Mouse (Mus musculus): ENCODE results near the gene Dhx35. TPM values are rescaled to one million over a fixed set of nuclear protein-coding genes. Genes with fewer than 3 reads are reported as not detected.

The Dhx35 gene
- polyA plus RNA-seq, 1 experiment = 0.38 TPM

DNA sequence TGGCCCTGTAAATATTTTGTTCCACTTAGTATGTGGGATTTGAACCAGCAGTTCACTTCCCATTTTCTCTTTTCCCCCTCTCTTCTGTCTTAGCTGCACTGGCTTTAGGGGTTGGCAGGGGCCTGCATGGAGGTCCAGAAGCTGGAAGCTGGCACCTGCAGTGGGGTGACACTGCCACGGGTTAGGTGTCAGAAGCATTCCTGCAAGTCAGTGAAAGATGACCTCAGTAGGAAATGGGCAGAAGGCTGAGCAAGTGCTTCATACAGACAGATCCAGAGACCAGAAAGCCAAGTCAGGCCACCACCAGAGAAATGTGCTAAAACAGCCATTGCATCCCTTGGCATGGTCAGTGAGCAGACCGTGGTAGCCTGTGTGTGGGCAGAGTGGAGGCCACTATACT, 66.5 kb downstream of the Dhx35 start:
- Histone ChIP-seq H3K27me3 (ENCODE audit: control insufficient read depth) (no peaks in the 10 kb centered on the region), H3K36me3 (ENCODE audit: control insufficient read depth) (peaks cover 19% of the 10 kb centered on the region), H3K9me3 (ENCODE audit: control insufficient read depth, low read length) (no peaks in the 10 kb centered on the region), H3K4me1 (ENCODE audit: control insufficient read depth) (no peaks in the 10 kb centered on the region), H3K4me3 (replicated peaks) (no peak overlapping the region)
- TF ChIP-seq GATA1 (IDR thresholded peaks at IDR 0.05; ENCODE audit: low read length) = no peak
- TF ChIP-seq TAL1 (IDR thresholded peaks at IDR 0.05; ENCODE audit: low read length) = no peak

DNA sequence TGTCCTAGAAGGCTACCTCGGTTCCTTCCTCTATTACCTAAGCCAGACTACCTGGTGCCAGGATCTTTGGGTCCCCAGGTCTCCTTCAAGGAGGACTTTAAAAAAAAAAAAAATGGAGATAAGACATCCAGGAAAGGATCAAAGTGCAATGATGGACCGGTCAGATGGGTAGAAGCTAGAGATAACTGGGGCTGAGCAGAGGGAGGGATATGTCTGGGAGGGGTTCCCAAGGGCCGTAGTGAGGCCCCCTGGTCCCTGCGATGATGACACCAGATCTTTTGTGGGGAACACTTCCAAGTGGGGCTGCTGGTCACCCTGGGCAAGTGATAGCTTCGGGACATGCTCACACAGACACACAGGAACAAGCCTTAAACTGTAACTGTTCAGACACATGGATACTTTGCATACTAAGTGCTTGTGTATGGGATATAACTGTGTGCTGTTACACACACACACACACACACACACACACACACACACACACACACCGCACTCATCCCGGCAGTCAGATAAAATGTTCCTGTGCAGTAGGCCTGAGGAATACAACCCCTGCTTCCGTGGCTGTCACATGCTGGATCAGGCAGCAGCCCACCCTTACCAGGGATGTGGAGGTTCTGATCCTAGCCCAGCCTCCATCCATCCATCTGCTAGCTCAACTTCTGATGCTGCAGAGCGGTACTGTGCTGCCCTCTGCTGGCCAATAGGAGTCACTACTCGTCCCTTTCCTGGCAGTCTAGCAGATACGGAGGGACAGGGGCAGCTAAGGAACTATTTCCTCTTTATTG, 68.9 kb downstream of the Dhx35 start:
- TF ChIP-seq TAL1 (IDR thresholded peaks at IDR 0.05; ENCODE audit: low read length) (no peak), GATA1 (IDR thresholded peaks at IDR 0.05; ENCODE audit: low read length) (no peak)
- peaks cover 2% of the 10 kb centered on the region for H3K36me3 ChIP-seq (ENCODE audit: control insufficient read depth)
- no peaks in the 10 kb centered on the region for H3K9me3 ChIP-seq (ENCODE audit: control insufficient read depth, low read length)
- H3K27me3 ChIP-seq (ENCODE audit: control insufficient read depth) = no peaks in the 10 kb centered on the region
- H3K4me3 ChIP-seq (replicated peaks) = no peak overlapping the region
- no peaks in the 10 kb centered on the region for H3K4me1 ChIP-seq (ENCODE audit: control insufficient read depth)

DNA sequence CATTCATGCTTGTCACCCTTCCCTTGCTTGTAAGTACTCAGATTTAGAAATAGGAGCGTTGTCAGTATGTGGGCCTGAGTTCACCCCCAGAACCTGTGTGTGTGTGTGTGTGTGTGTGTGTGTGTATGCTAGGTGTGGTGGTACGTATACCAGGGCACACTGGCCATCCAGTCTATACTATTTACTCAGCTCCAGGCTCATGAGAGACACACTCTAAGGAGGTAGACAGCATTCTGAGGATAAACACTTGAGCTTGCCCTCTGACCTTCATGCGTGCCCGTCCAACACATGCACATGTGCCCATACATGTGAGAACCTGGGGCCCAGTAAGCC, 69.5 kb downstream of the Dhx35 start:
- Histone ChIP-seq H3K4me3 (replicated peaks) (no peak overlapping the region), H3K27me3 (ENCODE audit: control insufficient read depth) (no peaks in the 10 kb centered on the region), H3K36me3 (ENCODE audit: control insufficient read depth) (peaks cover under 1% of the 10 kb centered on the region), H3K9me3 (ENCODE audit: control insufficient read depth, low read length) (no peaks in the 10 kb centered on the region), H3K4me1 (ENCODE audit: control insufficient read depth) (no peaks in the 10 kb centered on the region)
- TF ChIP-seq GATA1 (IDR thresholded peaks at IDR 0.05; ENCODE audit: low read length) (no peak), TAL1 (IDR thresholded peaks at IDR 0.05; ENCODE audit: low read length) (no peak)

DNA sequence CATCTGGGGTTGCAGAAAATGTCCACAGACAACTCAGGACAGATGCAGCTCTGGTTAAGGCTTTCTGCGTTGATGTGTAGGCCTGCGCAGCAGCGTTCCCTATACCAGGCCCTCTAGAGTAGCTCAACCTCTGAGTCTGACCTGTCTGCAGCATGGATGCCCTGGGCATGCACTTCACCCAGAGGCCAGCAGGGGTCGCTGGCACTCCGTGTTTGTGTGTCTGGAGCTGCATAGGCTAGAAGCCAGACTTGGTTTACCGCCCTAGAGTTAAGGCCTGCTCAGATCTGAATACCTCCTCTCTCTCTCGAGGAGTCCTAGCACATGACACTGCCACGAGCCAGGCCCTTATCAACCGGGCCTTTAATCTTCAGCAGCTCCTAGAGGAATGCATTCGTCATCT, 70.8 kb downstream of the Dhx35 start:
- Histone ChIP-seq H3K27me3 (ENCODE audit: control insufficient read depth) (no peaks in the 10 kb centered on the region), H3K9me3 (ENCODE audit: control insufficient read depth, low read length) (no peaks in the 10 kb centered on the region), H3K4me1 (ENCODE audit: control insufficient read depth) (no peaks in the 10 kb centered on the region), H3K4me3 (replicated peaks) (no peak overlapping the region), H3K36me3 (ENCODE audit: control insufficient read depth) (no peaks in the 10 kb centered on the region)
- TF ChIP-seq TAL1 (IDR thresholded peaks at IDR 0.05; ENCODE audit: low read length) (no peak), GATA1 (IDR thresholded peaks at IDR 0.05; ENCODE audit: low read length) (no peak)

DNA sequence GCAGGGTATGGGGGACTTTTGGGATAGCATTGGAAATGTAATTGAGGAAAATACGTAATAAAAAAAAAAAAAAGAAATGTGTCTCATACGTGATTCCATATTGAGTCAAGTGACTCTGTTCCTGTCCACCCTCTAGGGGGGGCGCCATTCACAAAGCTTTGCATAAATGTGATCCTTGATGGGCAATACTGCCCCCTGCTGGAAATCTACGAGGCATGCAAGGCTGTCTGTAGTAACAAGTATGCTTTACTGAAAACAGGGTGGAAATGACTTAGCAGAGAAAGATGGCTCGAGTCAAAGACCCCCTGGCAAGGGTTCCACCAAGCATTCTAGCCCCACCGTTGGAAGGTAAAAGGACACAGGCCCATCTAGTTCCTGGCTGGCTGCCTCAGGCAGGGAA, 92.0 kb downstream of the Dhx35 start:
- TF ChIP-seq GATA1 (IDR thresholded peaks at IDR 0.05; ENCODE audit: low read length) = no peak
- TF ChIP-seq TAL1 (IDR thresholded peaks at IDR 0.05; ENCODE audit: low read length) = no peak
- Histone ChIP-seq H3K4me3 (replicated peaks) (no peak overlapping the region), H3K4me1 (ENCODE audit: control insufficient read depth) (no peaks in the 10 kb centered on the region), H3K36me3 (ENCODE audit: control insufficient read depth) (no peaks in the 10 kb centered on the region), H3K27me3 (ENCODE audit: control insufficient read depth) (no peaks in the 10 kb centered on the region), H3K9me3 (ENCODE audit: control insufficient read depth, low read length) (no peaks in the 10 kb centered on the region)

DNA sequence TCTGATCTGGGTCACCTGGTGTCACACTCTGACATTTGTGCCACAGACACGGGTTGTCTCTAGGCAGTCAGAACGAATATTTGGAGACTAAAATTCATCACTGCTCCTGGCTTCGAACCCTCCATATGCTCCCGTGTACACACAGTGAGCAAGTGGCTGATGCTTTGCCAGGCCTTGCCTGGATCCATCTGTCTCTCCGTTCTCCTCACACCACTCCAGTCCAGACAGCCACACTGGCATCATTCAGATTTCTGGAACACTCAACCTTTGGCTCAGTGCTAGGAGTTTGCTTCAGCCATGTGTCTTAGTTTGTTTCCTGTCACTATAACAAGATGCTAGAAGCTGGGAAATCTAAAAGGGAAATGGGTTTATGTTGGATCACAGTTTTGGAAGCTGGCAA, 93.9 kb downstream of the Dhx35 start:
- no peaks in the 10 kb centered on the region for H3K27me3 ChIP-seq (ENCODE audit: control insufficient read depth)
- TF ChIP-seq GATA1 (IDR thresholded peaks at IDR 0.05; ENCODE audit: low read length) (no peak), TAL1 (IDR thresholded peaks at IDR 0.05; ENCODE audit: low read length) (no peak)
- H3K4me3 ChIP-seq (replicated peaks) = no peak overlapping the region
- no peaks in the 10 kb centered on the region for H3K36me3 ChIP-seq (ENCODE audit: control insufficient read depth)
- H3K9me3 ChIP-seq (ENCODE audit: control insufficient read depth, low read length) = no peaks in the 10 kb centered on the region
- H3K4me1 ChIP-seq (ENCODE audit: control insufficient read depth) = no peaks in the 10 kb centered on the region

DNA sequence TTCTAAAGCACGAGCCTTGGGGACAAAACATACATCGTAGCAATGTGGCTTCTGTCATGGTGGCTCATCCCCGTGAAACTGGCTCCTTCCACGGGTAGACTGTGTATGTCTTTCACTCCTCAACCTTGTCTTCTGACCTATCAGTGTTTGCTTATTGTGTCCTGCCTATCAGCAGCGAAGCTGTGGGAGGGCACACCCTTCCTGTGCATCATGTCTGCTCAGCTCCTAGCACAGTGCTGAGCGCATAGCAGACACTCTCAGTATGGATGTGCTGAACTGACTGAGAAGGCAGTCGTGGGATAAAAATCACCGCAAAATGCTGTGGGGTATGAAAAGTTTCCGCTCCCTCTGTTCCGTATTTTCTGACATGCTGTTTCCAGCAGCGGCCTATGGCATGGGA, 94.6 kb downstream of the Dhx35 start:
- no peaks in the 10 kb centered on the region for H3K27me3 ChIP-seq (ENCODE audit: control insufficient read depth)
- no peak overlapping the region for H3K4me3 ChIP-seq (replicated peaks)
- no peaks in the 10 kb centered on the region for H3K36me3 ChIP-seq (ENCODE audit: control insufficient read depth)
- H3K9me3 ChIP-seq (ENCODE audit: control insufficient read depth, low read length) = no peaks in the 10 kb centered on the region
- TF ChIP-seq GATA1 (IDR thresholded peaks at IDR 0.05; ENCODE audit: low read length) (no peak), TAL1 (IDR thresholded peaks at IDR 0.05; ENCODE audit: low read length) (no peak)
- H3K4me1 ChIP-seq (ENCODE audit: control insufficient read depth) = no peaks in the 10 kb centered on the region

DNA sequence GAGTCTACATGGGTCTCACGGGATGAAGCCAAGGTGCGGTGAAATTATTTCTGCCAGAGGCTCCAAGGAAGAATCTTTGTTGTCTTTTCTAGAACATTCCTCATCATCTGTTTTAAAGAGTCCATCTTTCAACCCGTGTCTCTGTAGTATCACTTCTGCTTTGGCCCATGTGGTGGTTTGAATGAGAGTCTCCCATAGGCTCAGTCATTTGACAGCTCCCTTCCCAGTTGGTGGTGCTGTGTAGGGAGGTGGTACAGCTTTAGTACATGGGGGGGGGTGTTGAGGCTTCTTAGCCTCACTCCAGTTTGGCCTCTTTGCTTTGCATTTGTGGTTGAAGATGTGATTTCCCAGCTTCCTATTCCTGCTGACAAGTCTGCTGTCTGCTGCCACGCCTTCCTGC, 96.7 kb downstream of the Dhx35 start:
- Histone ChIP-seq H3K4me3 (replicated peaks) (no peak overlapping the region), H3K4me1 (ENCODE audit: control insufficient read depth) (no peaks in the 10 kb centered on the region), H3K36me3 (ENCODE audit: control insufficient read depth) (no peaks in the 10 kb centered on the region), H3K27me3 (ENCODE audit: control insufficient read depth) (no peaks in the 10 kb centered on the region), H3K9me3 (ENCODE audit: control insufficient read depth, low read length) (no peaks in the 10 kb centered on the region)
- no peak for TF ChIP-seq GATA1 (IDR thresholded peaks at IDR 0.05; ENCODE audit: low read length)
- no peak for TF ChIP-seq TAL1 (IDR thresholded peaks at IDR 0.05; ENCODE audit: low read length)

DNA sequence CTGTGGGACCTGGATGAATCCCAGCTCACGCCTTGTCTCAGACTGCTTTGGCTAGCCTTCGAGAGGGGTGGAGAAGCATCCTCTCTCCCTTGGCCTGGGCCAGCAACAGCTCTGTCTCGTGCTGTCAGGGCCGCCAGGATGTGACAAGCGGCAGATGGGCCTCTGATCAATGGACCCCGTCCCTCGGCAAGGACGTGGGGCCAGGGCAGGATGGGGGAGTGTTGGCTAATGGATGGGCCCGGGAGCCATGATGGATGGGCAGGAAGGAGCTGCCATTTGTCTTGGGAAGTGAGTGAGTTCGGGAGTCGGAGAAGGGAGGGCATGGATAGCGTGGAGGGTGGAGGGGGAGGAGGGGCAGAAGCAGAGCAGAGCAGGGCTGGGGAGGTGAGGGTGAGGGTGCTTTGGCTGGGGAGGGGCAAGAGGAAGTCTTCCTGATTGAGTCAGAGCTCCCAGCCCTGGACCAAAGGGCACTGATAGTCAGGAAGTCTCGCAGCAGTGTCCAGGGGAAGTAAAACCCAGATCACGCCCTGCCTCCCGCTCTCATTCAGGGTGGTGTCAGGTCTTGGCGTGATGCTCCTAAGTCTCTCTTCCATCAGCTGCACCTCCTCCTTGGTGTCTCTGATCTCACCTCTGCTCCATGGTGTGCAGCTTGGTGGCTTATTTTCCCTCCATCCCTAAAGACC, 98.7 kb downstream of the Dhx35 start:
- no peaks in the 10 kb centered on the region for H3K4me1 ChIP-seq (ENCODE audit: control insufficient read depth)
- TF ChIP-seq TAL1 (IDR thresholded peaks at IDR 0.05; ENCODE audit: low read length) (no peak), GATA1 (IDR thresholded peaks at IDR 0.05; ENCODE audit: low read length) (no peak)
- no peaks in the 10 kb centered on the region for H3K9me3 ChIP-seq (ENCODE audit: control insufficient read depth, low read length)
- no peaks in the 10 kb centered on the region for H3K36me3 ChIP-seq (ENCODE audit: control insufficient read depth)
- no peaks in the 10 kb centered on the region for H3K27me3 ChIP-seq (ENCODE audit: control insufficient read depth)
- no peak overlapping the region for H3K4me3 ChIP-seq (replicated peaks)
